ENCODE assay signal across 8 mouse cellular contexts in the genomic region with DNA sequence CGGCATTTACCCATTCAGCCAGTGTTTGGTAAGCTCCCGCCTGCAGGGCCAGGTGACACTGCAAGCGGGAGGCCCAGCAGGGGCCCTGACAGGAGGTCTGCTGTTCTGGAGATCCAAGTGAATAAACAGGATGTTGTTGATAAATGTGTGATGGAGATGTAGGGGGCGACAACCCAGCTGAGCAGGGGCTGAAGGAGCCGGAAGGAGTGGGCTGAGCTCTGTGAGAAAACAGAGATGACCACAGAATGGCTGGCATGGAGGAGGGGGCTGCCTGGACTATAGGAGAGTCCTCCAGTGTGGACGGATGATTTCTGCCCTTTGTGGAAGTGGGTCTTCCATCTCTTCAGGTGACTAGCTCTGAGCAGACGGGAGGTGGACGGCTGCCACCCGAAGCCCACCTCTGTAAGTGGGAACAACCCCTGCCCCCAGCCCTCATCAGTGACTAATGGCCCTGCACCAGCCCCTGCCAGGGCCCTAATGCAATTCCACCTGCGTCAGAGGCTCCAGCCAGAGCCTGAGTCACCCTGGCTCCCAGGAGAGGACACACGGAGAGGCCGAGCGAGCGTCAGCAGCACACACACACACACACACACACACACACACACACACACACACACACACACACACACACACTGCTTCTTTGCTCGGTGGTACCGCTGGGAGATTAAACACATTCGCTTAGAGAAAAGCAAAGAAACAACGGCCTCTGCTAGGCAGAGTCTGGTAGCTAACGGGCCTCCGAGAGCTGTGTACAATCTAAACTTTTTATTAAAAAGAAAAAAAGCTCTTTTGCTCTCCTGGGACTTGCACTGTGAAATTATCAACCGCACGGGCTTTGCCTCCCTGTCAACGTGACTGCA. TPM values are rescaled to one million over a fixed set of nuclear protein-coding genes. Genes with fewer than 3 reads are reported as not detected.
A peak's percentile ranks its signal among the peaks of the same experiment; 100 is the strongest.
DNase-seq lines count a peak whose midpoint lies in the region; ATAC-seq and TF ChIP-seq lines count a peak whose summit lies in the region.

No protein-coding gene starts in this region.

- WGBS in hindbrain, postnatal 0 days: 9% methylated on average over 23 of the region's 23 CpGs
- 34% methylated on average over 23 of the region's 23 CpGs for WGBS in liver, embryonic 13.5 days (ENCODE audit: insufficient replicate concordance)
- 8% methylated on average over 23 of the region's 23 CpGs for WGBS in stomach, embryonic 14.5 days

- no peaks in the 10 kb centered on the region for H3K27me3 ChIP-seq in hindbrain, postnatal 0 days (ENCODE audit: insufficient read depth, low read length)
- no peaks in the 10 kb centered on the region for H3K27me3 ChIP-seq in liver, embryonic 13.5 days
- no peaks in the 10 kb centered on the region for H3K27me3 ChIP-seq in stomach, embryonic 14.5 days (ENCODE audit: control insufficient read depth, insufficient read depth, low read length)

- TF ChIP-seq CTCF in hindbrain, postnatal 0 days (IDR thresholded peaks at IDR 0.05; ENCODE audit: low read depth): peak; percentile 48

- peaks cover 30% of the 10 kb centered on the region for H3K4me1 ChIP-seq in hindbrain, postnatal 0 days (ENCODE audit: insufficient read depth, low read length)
- H3K4me1 ChIP-seq in liver, embryonic 13.5 days (replicated peaks): peaks cover 9% of the 10 kb centered on the region
- H3K4me1 ChIP-seq in stomach, embryonic 14.5 days (ENCODE audit: control insufficient read depth, insufficient read depth, low read length): peaks cover 21% of the 10 kb centered on the region

- peak overlapping the region; percentile 19 for H3K4me2 ChIP-seq in hindbrain, postnatal 0 days (ENCODE audit: low read depth, low read length)
- H3K4me2 ChIP-seq in liver, embryonic 13.5 days: no peak overlapping the region
- 0 out of 2 replicates have a peak overlapping the region, but pooled peaks have one; percentile 14 for H3K4me2 ChIP-seq in stomach, embryonic 14.5 days (replicated peaks; ENCODE audit: low read depth, low read length)

- no peak overlapping the region for H3K4me3 ChIP-seq in hindbrain, postnatal 0 days (ENCODE audit: low read length)
- H3K4me3 ChIP-seq in liver, embryonic 13.5 days (replicated peaks): no peak overlapping the region
- H3K4me3 ChIP-seq in stomach, embryonic 14.5 days (ENCODE audit: low read depth, low read length): no peak overlapping the region

- H3K27ac ChIP-seq in hindbrain, postnatal 0 days: peak overlapping the region; percentile 46
- no peak overlapping the region for H3K27ac ChIP-seq in liver, embryonic 13.5 days
- peak overlapping the region; percentile 61; the same call in 1 of the 2 replicates for H3K27ac ChIP-seq in stomach, embryonic 14.5 days (ENCODE audit: low read length)

- peak; percentile 81 for ATAC-seq in hindbrain, postnatal 0 days
- ATAC-seq in liver, embryonic 13.5 days (ENCODE audit: low read depth): peak; percentile 32
- peak; percentile 67 for ATAC-seq in stomach, embryonic 14.5 days (ENCODE audit: insufficient number of reproducible peaks, insufficient read depth, low FRiP score, low read depth)
- ATAC-seq in megakaryocyte progenitor cell, adult 5-6 weeks (replicated peaks; ENCODE audit: poor library complexity): no peak

- DNase-seq in NIH3T3 (ENCODE audit: low read depth): peak; percentile 93
- peak; percentile 78 for DNase-seq in brain, adult 2 months (ENCODE audit: low read depth, low spot score)
- peak; percentile 69 for DNase-seq in gastrocnemius, postnatal 14 days
- peak; percentile 67 for DNase-seq in hindbrain, postnatal 0 days (ENCODE audit: low spot score)
- DNase-seq in liver, embryonic 13.5 days: no peak
- DNase-seq in left cerebral cortex, postnatal 25 days (ENCODE audit: low spot score in 2 of 2): no peak

- H3K9ac ChIP-seq in hindbrain, postnatal 0 days (replicated peaks; ENCODE audit: low read length): no peak overlapping the region
- H3K9ac ChIP-seq in liver, embryonic 13.5 days: no peak overlapping the region
- 0 out of 2 replicates have a peak overlapping the region, but pooled peaks have one; percentile 14 for H3K9ac ChIP-seq in stomach, embryonic 14.5 days (replicated peaks; ENCODE audit: low read depth, low read length)

- intact Hi-C loops in gastrocnemius, postnatal 14 days (cut with DNase I; ENCODE audit: low total_unique reads): no loop called here
- intact Hi-C loops in left cerebral cortex, postnatal 25 days (cut with DNase I): loop anchor here (5.0 to 10.0 kb wide), 2 partner anchors 133 to 205 kb away; a partner anchor contains a TSS

- H3K9me3 ChIP-seq in hindbrain, postnatal 0 days (ENCODE audit: low read length): no peaks in the 10 kb centered on the region
- no peaks in the 10 kb centered on the region for H3K9me3 ChIP-seq in liver, embryonic 13.5 days (replicated peaks)
- H3K9me3 ChIP-seq in stomach, embryonic 14.5 days (ENCODE audit: control insufficient read depth, low read depth, low read length): no peaks in the 10 kb centered on the region; the same call in 1 of the 2 replicates

- H3K36me3 ChIP-seq in hindbrain, postnatal 0 days (ENCODE audit: insufficient read depth, low read length): no peaks in the 10 kb centered on the region
- H3K36me3 ChIP-seq in liver, embryonic 13.5 days: no peaks in the 10 kb centered on the region
- no peaks in the 10 kb centered on the region for H3K36me3 ChIP-seq in stomach, embryonic 14.5 days (ENCODE audit: control insufficient read depth, insufficient read depth, low read length)

RNA-seq across cellular contexts. Expression of a gene that starts 52.9 kb away (rescaled TPM):
- total RNA-seq in gastrocnemius, postnatal 14 days (2021): 100 to 1,000 TPM; 160 to 166 TPM
- total RNA-seq in hindbrain, postnatal 0 days (2014; rRNA removed): 31.4 and 34.1 TPM in 2 replicates
- 15.8 and 18.8 TPM in 2 replicates for polyA plus RNA-seq in hindbrain, postnatal 0 days (2015; fragmentation: Nextera tagmentation; extraction: Ambion mirVana)
- 5.7 and 6.5 TPM in 2 replicates for polyA plus RNA-seq in liver, embryonic 13.5 days (2015; fragmentation: Nextera tagmentation; extraction: Ambion mirVana)
- polyA plus RNA-seq in stomach, embryonic 14.5 days (2014; fragmentation: Nextera tagmentation; extraction: Ambion mirVana): 11.1 and 13.4 TPM in 2 replicates
- total RNA-seq in megakaryocyte progenitor cell, adult 5-6 weeks (2015): 8.1 and 9.1 TPM in 2 replicates
- total RNA-seq in megakaryocyte progenitor cell, adult 5-6 weeks (2017): 62.1 and 62.5 TPM in 2 replicates
- total RNA-seq in left cerebral cortex, postnatal 25 days (2021): 100 to 1,000 TPM; 125 to 133 TPM

Comparison
In these comparisons a context has a peak if more than half of its experiments do, and no peak if none do; other contexts are left out.
1. DNase-seq: peak in NIH3T3 (single experiment), brain, adult 2 months (single experiment), gastrocnemius, postnatal 14 days (single experiment) and hindbrain, postnatal 0 days (single experiment); none in liver, embryonic 13.5 days (single experiment) and left cerebral cortex, postnatal 25 days (0 of 2).